Mouse (Mus musculus): ENCODE data around the gene Utp15.

Utp15 gene

DNA sequence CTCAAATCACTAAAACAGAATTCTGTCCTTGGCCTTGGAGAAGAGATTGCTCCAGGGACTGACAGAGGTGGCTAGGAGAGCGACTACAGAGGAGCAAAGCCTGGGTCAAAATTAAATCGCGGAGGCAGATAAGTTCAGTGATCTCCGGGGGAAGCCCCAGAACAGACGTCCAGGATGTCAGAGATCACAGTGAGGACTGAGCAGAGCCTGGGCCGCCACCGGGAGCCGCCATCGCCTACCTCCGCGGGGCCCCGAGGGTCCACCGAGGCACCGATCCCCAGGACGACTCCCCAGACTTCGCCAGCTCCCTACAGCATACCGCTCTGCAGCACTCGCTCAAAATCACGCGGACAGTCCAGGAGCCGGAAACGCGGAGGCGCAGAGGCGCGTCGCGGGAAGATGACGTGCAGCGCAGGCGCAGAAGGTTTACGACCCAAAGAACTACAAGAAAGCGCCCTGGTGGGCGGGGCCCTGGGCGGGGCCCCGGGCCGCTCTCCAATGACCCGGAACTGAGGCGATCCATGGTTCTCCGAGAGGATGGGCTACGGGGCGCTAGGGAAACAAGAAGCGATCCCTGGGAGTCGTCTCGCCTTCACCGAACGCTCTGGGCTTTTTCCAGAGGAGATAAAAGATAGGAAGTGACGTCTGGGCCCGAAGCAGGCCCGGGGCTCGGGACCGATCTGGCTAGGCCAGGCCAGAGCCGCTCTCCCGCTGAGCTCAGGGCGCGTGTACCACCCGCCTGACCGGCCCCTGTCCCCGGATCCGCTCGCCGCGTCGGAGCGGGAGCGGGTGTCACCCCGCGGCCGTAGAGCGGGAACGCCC, at the start of gene Utp15, which contains the start of gene Ankra2:
Utp15 (minus strand) TSS at position 406 of the 822 bp plus-strand sequence.
Ankra2 (plus strand) TSS at position 439 of the 822 bp plus-strand sequence.
- DNase-seq, result peak; percentile 98

- DNase-seq, result no peak
These were observed 48.8 kb upstream of the Utp15 start for GRCm38 (mm10) chr13:98311597-98311996.

GRCm38 (mm10) chr13:98308724-98309123, 45.9 kb upstream of the Utp15 start:
- DNase-seq, result no peak

DNA sequence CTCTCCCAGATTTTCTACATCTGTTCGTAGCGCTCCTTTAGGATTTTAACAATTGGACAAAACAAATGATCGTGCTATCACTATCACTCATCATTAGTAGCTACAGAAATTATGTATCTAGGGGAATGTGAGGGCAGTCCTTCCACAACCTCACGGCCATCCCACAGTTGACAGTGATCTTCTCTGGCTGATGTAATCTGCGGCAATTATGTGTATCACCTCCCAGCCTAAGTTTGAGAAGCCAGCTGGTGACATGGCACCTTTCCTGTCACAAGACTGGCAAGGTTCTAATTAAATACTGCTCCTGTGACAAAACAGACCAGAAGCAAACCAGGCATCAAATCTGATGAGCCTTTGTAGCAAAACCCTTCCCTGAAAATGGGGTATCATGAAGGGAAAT, 45.2 kb upstream of the Utp15 start:
- no peak for DNase-seq

- no peak for DNase-seq
These were observed 44.1 kb upstream of the Utp15 start for GRCm38 (mm10) chr13:98306852-98307475.

DNA sequence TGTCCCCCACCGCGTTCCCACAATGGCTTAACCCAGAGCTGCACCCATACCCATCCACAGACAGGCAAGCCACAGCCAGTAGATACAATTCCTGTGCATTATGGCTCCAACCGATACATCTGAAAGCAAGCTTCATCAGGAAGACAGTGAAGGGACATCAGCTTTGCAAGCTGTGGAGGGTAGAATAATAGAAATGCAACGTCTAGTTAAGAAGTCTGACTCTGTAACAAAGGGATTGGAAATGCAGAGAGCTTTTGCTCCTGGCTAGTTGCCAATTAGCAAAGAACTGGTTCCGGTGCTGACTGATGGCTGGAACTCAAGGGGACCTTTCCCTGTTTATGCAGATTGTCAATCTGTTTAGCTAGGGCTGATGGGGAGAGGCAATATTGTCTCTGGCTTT, 43.6 kb upstream of the Utp15 start:
- no peak for DNase-seq

DNA sequence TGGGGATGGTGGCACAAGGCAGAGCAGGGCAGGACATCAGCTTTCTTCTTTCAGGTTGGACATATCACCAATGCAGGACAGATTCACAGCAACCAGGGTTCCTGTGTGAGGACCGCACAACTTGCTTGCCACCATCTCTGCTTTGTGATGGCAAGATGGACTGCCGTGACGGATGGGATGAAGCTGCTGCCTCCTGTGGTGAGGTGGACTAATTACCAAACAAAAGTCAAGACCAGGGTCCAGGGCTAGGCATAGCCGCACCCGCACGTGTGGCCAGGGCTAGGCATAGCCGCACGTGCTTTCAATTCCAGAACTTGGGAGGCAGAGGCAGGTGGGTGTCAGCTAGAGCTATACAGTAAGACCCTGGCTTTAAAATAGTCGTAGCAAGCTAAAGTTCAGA, 42.4 kb upstream of the Utp15 start:
- no peak for DNase-seq

DNA sequence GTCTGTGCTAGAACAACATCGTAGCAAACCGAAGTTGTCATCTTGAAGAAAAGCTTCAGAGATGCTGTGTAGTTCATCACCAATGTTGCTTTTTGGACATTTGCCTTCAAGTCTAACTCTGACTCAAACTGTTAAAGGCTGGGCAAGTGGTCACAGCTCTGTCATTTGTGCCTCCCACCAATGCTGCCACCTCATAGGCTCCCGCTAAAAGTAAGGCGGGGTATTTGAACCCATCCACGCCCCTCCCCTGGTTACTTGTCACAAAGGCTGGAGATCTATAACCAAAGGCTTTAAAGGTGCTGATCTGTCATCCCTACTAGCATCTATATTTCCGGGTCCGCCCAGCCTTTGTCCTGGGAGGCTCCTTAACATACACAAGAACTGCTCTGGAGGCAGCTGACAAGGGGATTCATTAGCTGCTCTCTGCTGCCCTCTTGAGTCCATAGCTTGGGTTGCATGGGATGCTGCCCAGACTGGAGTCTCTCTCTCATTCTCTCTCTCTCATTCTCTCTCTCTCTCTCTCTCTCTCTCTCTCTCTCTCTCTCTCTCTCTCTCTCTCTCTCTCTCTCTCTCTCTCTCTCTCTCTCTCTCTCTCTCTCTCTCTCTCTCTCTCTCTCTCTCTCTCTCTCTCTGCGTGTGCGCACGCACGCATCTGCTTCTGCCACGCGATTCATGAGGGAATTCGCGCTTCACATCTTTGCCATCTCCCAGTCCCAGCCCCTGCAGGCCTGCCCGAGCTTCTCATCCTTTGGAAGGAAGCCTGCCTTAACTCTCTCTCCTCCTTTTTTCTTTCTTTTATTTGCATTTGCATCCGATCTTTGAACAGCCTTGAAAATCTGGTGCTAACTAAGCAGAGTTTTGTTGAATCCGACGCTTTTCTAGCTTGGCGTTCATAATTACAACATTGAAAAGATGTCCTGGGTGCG, 36.3 kb upstream of the Utp15 start:
- DNase-seq, result peak; percentile 73

DNA sequence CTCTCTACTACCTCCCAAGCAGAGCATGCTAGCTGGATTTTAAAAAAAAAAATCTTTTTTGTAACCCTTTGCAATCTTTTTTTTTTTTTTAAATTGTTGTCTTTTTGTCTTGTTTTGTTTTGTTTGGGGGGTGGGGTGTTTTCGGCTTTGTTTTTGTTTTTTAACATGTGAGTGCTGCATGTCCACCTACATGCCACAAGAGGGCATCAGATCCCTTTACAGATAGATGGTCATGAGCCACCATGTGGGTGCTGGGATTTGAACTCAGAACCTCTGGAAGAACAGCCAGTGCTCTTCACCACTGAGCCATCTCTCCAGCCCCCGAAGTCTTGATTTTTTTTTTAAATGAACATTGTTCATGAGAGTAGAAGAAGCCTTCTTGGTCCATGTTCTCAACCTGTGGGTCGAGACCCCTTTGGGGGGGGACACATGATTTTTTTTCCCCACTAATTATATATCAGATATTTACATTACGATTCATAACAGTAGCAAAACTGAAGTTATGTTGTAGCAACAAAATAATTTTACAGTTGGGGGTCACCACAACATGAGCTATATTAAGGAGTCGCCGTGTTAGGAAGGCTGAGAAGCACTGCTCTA, 35.1 kb upstream of the Utp15 start:
- no peak for DNase-seq

DNA sequence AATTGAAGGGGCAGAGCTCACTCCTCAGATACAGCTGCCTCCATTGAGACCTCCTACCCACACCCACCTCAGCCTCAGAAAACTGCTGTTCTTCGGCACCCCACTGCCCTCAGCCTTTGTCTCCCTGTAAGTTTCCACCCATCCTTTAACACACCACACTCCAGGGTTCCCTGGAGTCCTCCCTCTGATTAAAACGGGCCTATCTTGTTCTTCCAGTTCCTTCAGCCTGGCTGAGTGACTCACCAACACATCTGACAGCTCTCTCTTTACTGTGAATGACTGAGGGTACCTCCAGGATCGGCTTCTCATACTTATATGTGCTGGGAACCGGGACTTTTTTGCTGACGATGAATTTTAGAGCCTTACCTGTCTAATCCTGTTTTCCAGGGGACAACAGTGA, 33.2 kb upstream of the Utp15 start:
- no peak for DNase-seq

GRCm38 (mm10) chr13:98291712-98292111, 28.9 kb upstream of the Utp15 start:
- DNase-seq, result no peak

- DNase-seq, result no peak
These were observed 27.9 kb upstream of the Utp15 start for GRCm38 (mm10) chr13:98290719-98291118.

- DNase-seq, result no peak
These were observed 18.3 kb upstream of the Utp15 start for GRCm38 (mm10) chr13:98280990-98281650.

GRCm38 (mm10) chr13:98279686-98280085, 16.8 kb upstream of the Utp15 start, which contains the start of gene Gm21976:
Gene Gm21976 (plus strand): TSS chr13:98279887.
- no peak for DNase-seq

- DNase-seq, result no peak
These were observed 14.7 kb upstream of the Utp15 start for GRCm38 (mm10) chr13:98277501-98277900.

- DNase-seq, result no peak
These were observed 13.4 kb upstream of the Utp15 start for GRCm38 (mm10) chr13:98276253-98276652.

GRCm38 (mm10) chr13:98275646-98276045, 12.8 kb upstream of the Utp15 start:
- no peak for DNase-seq

DNA sequence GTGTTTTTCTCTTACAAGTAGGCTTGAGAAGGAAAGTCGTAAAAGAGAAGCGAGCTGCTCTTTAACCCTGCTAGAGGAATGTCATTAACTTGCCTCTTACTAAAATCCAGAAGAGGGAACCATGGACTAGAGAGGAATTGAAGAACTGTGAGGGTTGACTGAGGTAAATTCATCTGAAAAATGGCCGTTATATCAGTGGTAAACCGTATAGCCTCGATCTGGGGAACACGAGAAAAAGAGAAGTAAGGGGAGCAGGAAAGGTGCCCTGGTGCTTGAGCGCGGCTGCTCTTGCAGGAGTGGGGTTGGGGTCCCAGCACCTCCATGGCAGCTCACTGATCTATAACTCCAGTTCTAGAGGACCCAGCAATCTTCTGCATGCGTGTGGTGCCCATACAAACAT, 11.2 kb upstream of the Utp15 start:
- no peak for DNase-seq

- no peak for DNase-seq
These were observed 1.3 kb upstream of the Utp15 start for GRCm38 (mm10) chr13:98264111-98264510.

GRCm38 (mm10) chr13:98263458-98263987, 682 bp upstream of the Utp15 start:
- no peak for DNase-seq

GRCm38 (mm10) chr13:98254921-98255320, 7.9 kb downstream of the Utp15 start:
- no peak for DNase-seq

GRCm38 (mm10) chr13:98249594-98249993, 13.2 kb downstream of the Utp15 start:
- DNase-seq, result no peak
